Mouse (Mus musculus) kidney, adult 11 months (tissue): ENCODE measurements at regions not wholly inside any gene's neighbourhood (a gene's known extent, or its start where the extent isn't known, plus 50 kb on each side); places are given as distances from the start of the nearest gene placed in this dataset.

Experiments used
- DNase-seq: peaks from one replicate; pipeline ENCODE4 v3.0.0; 2022

- no peak for DNase-seq
Measured at GRCm38 (mm10) chr9:61668723-61669122, 245.6 kb downstream of the Rplp1 start.

GRCm38 (mm10) chr9:61668157-61668697 is 246.1 kb downstream of the Rplp1 start:
- no peak for DNase-seq

- no peak for DNase-seq
Measured at GRCm38 (mm10) chr9:61667453-61668074, 246.8 kb downstream of the Rplp1 start.

GRCm38 (mm10) chr9:61666761-61667332 is 247.5 kb downstream of the Rplp1 start:
- no peak for DNase-seq

GRCm38 (mm10) chr9:61666118-61666517 is 248.2 kb downstream of the Rplp1 start:
- no peak for DNase-seq

GRCm38 (mm10) chr9:61665254-61665653 is 249.1 kb downstream of the Rplp1 start:
- no peak for DNase-seq

- no peak for DNase-seq
Measured at GRCm38 (mm10) chr9:61664000-61664622, 250.2 kb downstream of the Rplp1 start.

GRCm38 (mm10) chr9:61662055-61663028 is 252.0 kb downstream of the Rplp1 start:
- DNase-seq = no peak

GRCm38 (mm10) chr9:61660191-61660590 is 254.2 kb downstream of the Rplp1 start:
- no peak for DNase-seq

GRCm38 (mm10) chr9:61657996-61658395 is 256.3 kb downstream of the Rplp1 start:
- no peak for DNase-seq

GRCm38 (mm10) chr9:61655433-61655981 is 258.8 kb downstream of the Rplp1 start:
- DNase-seq = peak; percentile 17

- DNase-seq = no peak
Measured at GRCm38 (mm10) chr9:61645661-61646425, 268.5 kb downstream of the Rplp1 start.

- DNase-seq = no peak
Measured at GRCm38 (mm10) chr9:61640739-61641138, 268.6 kb downstream of the Tle3 start.

- no peak for DNase-seq
Measured at GRCm38 (mm10) chr9:61638908-61639307, 266.7 kb downstream of the Tle3 start.

GRCm38 (mm10) chr9:61633936-61634335 is 261.8 kb downstream of the Tle3 start:
- no peak for DNase-seq

GRCm38 (mm10) chr9:61632602-61633001 is 260.4 kb downstream of the Tle3 start:
- DNase-seq = no peak

GRCm38 (mm10) chr9:61631097-61631496 is 258.9 kb downstream of the Tle3 start:
- no peak for DNase-seq

- DNase-seq = no peak
Measured at GRCm38 (mm10) chr9:61627801-61628574, 255.8 kb downstream of the Tle3 start.

GRCm38 (mm10) chr9:61622933-61623332 is 250.8 kb downstream of the Tle3 start:
- no peak for DNase-seq

GRCm38 (mm10) chr9:61621939-61622338 is 249.8 kb downstream of the Tle3 start:
- DNase-seq = no peak

- no peak for DNase-seq
Measured at GRCm38 (mm10) chr9:61620786-61621185, 248.6 kb downstream of the Tle3 start.
